Mouse (Mus musculus) megakaryocyte, adult 5-6 weeks (primary cell): ENCODE data around the gene Hmg20a. TPM values are rescaled to one million over a fixed set of nuclear protein-coding genes. Genes with fewer than 3 reads are reported as not detected.

Experiments used
- ATAC-seq: 2 replicates; pipeline ENCODE4 v1.8.0; 2016; ENCODE audit warnings: mild to moderate bottlenecking, inconsistent platforms; ENCODE audit not compliant: poor library complexity, severe bottlenecking
- total RNA-seq, 2 experiments: library from RNA; stranded (forward) in 1 of 2; stranded (reverse) in 1 of 2; fragments of 153-499, 151-499 nt in 1 of 2; fragments of 221-1000, 200-1000 nt in 1 of 2; gene quantifications; 2 replicates each; pipeline versions ENCODE4 v1.2.3 to v1.2.4; 2015 to 2017

Hmg20a gene
- total RNA-seq, 2 experiments from 2014 or later: 16.9 to 17.4 TPM

GRCm38 (mm10) chr9:56437300-56437892, 19.0 kb downstream of the Hmg20a start:
- ATAC-seq: peak; percentile 81

GRCm38 (mm10) chr9:56439699-56440098, 21.3 kb downstream of the Hmg20a start:
- no peak for ATAC-seq

GRCm38 (mm10) chr9:56451570-56451969, 33.2 kb downstream of the Hmg20a start:
- ATAC-seq: no peak

- no peak for ATAC-seq
Measured at GRCm38 (mm10) chr9:56453038-56453815, 34.8 kb downstream of the Hmg20a start.

DNA sequence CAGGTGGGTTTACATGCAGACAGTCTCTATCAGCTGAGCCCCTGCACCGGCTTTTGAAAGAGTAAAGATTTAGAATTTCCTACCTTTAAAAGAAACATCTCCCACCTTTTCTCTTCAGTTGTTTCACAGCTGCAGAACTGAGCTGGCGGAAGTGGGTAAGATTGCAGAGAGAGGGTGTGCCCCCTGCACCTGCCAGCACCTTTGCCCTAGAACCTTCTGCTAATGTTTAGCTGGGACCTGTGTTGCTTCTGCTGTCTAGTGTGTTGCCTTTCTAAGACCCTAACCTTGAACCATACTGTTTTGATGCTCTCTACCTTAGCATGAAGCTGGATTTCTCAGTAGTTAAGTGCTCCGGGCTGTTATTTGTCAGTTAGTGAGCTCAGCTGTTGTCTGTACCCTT, 38.0 kb downstream of the Hmg20a start:
- no peak for ATAC-seq

- no peak for ATAC-seq
Measured at GRCm38 (mm10) chr9:56460987-56461386, 42.6 kb downstream of the Hmg20a start.

DNA sequence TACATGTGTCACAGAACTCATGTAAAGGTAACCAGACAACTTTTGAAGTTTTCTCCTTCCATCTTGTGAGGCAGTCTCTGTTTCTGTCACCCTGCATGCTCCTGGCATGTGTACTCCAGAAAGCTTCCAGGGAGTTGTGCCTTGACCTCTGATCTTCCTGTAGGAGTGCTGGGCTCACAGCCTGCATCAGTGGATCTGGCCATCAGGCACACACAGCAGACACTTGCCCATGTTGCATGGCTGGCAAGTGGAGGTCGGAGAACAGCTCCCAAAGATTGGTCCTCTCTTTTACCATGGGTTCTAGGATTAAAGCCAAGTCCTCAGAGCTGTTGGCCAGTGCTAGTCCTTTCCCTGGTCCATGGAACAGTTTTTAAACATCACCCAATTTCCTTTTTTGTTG, 44.2 kb downstream of the Hmg20a start:
- ATAC-seq: no peak

- no peak for ATAC-seq
Measured at GRCm38 (mm10) chr9:56463046-56463445, 44.6 kb downstream of the Hmg20a start.

DNA sequence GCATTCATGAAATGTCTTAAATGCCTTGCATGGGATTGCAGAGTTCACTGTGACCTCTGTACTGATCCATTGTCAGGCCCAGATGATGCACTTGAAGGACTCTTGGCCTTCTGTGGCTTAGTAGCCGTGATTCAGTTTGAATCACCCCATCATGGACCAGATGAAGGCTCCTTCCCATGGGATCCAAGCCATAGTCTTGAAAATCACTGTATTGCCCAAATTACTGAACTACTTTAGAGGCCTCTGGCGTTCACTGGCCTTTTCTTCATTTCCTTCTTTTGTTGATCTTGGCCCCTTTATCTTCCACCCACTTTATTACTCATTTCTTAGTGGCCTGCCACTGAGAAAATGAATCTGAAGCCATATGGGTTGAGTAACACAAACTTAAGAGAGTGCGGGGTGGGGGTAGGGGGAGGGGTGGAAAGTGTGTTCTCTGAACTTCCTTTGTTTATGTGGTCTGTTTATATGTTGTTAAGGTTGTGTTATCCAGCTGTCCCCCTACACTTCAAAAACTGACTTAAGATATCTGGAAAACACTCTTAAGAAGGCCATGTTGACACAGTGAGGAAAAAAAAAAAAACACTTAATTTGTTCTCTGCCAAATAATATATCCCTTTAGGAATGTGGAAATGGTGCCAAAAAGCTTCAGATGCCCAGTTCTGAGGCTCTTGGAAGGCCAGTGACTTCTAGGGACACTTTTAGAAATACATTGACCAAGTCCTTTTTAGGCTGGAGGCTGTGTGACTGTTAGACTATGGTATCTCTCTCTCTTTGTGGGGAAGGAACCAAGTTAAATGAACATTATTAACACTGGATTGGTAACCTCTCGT, 45.5 kb downstream of the Hmg20a start:
- ATAC-seq: no peak

GRCm38 (mm10) chr9:56464863-56465654, 46.6 kb downstream of the Hmg20a start:
- peak; percentile 97 for ATAC-seq

GRCm38 (mm10) chr9:56466251-56466650, 47.8 kb downstream of the Hmg20a start:
- ATAC-seq: no peak

DNA sequence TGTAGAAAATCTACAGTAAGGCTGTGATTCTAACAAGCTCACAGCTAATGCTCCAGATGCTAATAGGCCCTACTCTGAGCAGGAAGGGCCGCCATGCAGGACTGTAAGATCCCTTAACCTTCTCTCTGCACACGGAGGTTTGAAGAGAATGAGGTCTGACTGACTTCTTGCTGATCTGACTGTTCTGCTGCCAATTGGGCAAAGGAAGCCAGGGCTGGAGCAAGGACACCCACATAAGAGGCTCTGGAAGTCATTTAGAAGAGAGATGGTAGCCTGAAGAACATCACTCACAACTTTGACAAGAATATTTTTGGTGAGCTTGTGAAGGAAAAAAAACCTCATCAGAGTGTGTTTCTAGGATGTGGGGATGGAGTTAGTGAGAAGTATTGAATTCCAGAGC, 51.2 kb downstream of the Hmg20a start:
- no peak for ATAC-seq

- ATAC-seq: no peak
Measured at GRCm38 (mm10) chr9:56470291-56470690, 51.9 kb downstream of the Hmg20a start.

DNA sequence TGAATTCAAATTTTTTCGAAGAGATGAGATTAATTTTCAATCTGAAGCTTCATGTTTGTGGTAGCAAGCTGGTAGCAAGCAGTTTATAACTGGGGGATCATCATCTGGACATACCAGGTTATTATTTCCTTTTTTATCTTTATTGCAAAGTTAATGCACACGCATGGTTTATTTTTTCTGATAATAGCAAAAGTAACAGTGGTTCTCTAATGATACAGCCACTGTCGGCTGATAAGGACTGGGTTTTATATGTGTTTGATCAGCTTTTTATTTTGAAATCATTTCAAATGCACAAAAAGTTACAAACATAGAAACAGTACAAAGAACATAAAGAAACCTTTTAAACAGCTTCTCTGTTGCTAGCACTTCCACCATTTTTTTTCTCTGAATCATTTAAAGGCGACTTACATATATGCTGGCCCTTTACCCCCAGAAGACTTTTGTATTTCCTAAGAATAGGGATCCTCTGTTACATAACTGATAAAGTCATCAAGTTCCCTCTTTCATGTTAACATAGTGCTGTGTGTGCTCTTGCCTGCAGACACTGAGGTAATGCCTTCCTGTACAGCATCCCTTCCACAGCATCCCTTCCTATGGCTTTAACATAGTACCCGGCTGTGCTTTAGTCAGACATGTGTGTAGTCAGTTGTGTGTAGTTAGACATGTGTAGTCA, 60.7 kb downstream of the Hmg20a start:
- peak; percentile 45 for ATAC-seq

GRCm38 (mm10) chr9:56482623-56483022, 64.2 kb downstream of the Hmg20a start:
- ATAC-seq: no peak

GRCm38 (mm10) chr9:56485423-56485822, 67.0 kb downstream of the Hmg20a start:
- no peak for ATAC-seq

- ATAC-seq: no peak
Measured at GRCm38 (mm10) chr9:56486158-56486557, 67.7 kb downstream of the Hmg20a start.

DNA sequence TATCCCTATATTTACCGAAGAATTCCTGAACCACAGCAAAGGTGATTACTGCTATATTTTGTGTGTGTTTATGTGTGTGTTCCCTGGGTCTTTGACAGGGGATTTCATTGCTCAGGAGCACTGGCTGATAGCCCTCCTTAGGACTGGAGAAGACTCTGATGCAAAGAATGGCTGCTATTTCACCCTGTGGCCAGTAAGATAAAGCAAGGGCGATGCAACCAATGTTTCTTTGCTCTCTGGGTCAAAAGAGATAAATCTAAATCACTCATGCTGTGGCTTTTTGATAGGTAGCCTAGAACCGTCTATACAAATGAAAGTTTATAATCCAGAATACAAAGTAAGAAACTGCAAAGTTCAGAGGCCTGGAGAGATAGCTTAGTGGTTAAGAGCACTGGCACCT, 69.2 kb downstream of the Hmg20a start:
- no peak for ATAC-seq

- no peak for ATAC-seq
Measured at GRCm38 (mm10) chr9:56492391-56492790, 74.0 kb downstream of the Hmg20a start.

- no peak for ATAC-seq
Measured at GRCm38 (mm10) chr9:56492916-56493315, 74.5 kb downstream of the Hmg20a start.
